Mouse (Mus musculus) ZHBTc4 (cell line): ENCODE measurements around the gene Sugp2.
A peak's percentile ranks its signal among the peaks of the same experiment; 100 is the strongest.

Source experiments
- DNase-seq: peaks from one replicate; pipeline ENCODE4 v3.0.0-alpha.2; 2011; ENCODE audit warnings: low read depth, low spot score

Gene Sugp2

GRCm38 (mm10) chr8:70282603-70283135 lies 48.6 kb downstream of the Sugp2 start, which contains the start of gene Homer3:
Gene Homer3, plus strand, starts transcription at chr8:70282827.
- peak; percentile 97 for DNase-seq

- DNase-seq: peak; percentile 30
These were observed 49.4 kb downstream of the Sugp2 start for GRCm38 (mm10) chr8:70283136-70284077.

GRCm38 (mm10) chr8:70284421-70284820 lies 50.4 kb downstream of the Sugp2 start:
- DNase-seq: no peak

- DNase-seq: no peak
These were observed 51.3 kb downstream of the Sugp2 start for GRCm38 (mm10) chr8:70285304-70285703.

- peak; percentile 77 for DNase-seq
These were observed 52.7 kb downstream of the Sugp2 start for GRCm38 (mm10) chr8:70286737-70287136.

- no peak for DNase-seq
These were observed 60.0 kb downstream of the Sugp2 start for GRCm38 (mm10) chr8:70293988-70294405.

- DNase-seq: no peak
These were observed 66.9 kb downstream of the Sugp2 start for GRCm38 (mm10) chr8:70300881-70301280.

GRCm38 (mm10) chr8:70302358-70302890 lies 68.4 kb downstream of the Sugp2 start, which contains the start of the genes Ddx49 and Cope:
Gene Ddx49, minus strand, starts transcription at chr8:70302489.
Gene Cope, plus strand, starts transcription at chr8:70302518.
- peak; percentile 94 for DNase-seq

- DNase-seq: no peak
These were observed 68.9 kb downstream of the Sugp2 start for GRCm38 (mm10) chr8:70302901-70303300.

- DNase-seq: peak; percentile 77
These were observed 75.3 kb downstream of the Sugp2 start for GRCm38 (mm10) chr8:70309311-70309710.

GRCm38 (mm10) chr8:70313399-70313798 lies 79.4 kb downstream of the Sugp2 start:
- DNase-seq: no peak

GRCm38 (mm10) chr8:70315624-70316510 lies 81.8 kb downstream of the Sugp2 start, which contains the start of gene Cers1:
Gene Cers1, plus strand, starts transcription at chr8:70315775.
- DNase-seq: peak; percentile 68

GRCm38 (mm10) chr8:70316511-70317504 lies 82.8 kb downstream of the Sugp2 start:
- peak; percentile 89 for DNase-seq

- no peak for DNase-seq
These were observed 83.8 kb downstream of the Sugp2 start for GRCm38 (mm10) chr8:70317872-70318271.

GRCm38 (mm10) chr8:70323716-70324115 lies 89.7 kb downstream of the Sugp2 start:
- DNase-seq: no peak

GRCm38 (mm10) chr8:70327512-70327911 lies 93.5 kb downstream of the Sugp2 start:
- DNase-seq: no peak

- peak; percentile 83 for DNase-seq
These were observed 95.3 kb downstream of the Sugp2 start, which contains the start of gene Gdf1 for GRCm38 (mm10) chr8:70329124-70329834. Gene Gdf1, plus strand, starts transcription at chr8:70329817.
